Mouse (Mus musculus) liver, adult 2 months (tissue): ENCODE results near the gene Gm572.

Experiments used
- CTCF ChIP-seq: fragments of 200-500 bp; IDR thresholded peaks from 2 replicates; pipeline ENCODE4 v1.5.1; 2011; ENCODE audit warnings: low read depth, low read length, control low read depth
- POLR2A ChIP-seq: fragments of 200-500 bp; IDR thresholded peaks from 2 replicates; pipeline ENCODE4 v1.6.1; 2011; ENCODE audit warnings: low read length, control low read depth; ENCODE audit not compliant: insufficient read depth; ENCODE audit errors: extremely low read depth

DNA sequence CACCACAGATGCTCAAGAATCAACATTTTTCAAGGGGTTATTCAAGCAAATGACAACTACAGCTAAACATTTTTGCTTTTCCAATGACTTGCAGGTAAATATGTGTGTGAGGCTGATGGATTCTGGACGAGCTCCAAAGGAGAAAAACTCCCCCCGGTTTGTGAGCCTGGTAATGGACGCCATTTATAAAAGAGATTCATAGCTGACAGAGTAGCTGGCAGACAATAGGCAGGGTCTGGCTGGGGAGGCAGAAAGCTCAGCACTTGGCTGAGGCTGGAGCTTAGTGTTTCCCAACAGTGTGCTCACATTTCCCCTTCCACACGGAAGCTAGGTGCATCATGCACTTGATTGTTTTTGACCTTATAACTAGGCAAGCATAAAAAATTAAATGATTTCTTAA is 30.6 kb upstream of the Gm572 start:
- TF ChIP-seq POLR2A, result no peak
- TF ChIP-seq CTCF, result no peak
